Mouse (Mus musculus) frontal cortex, postnatal 14 days (tissue): ENCODE measurements at regions not wholly inside any gene's neighbourhood (a gene's known extent, or its start where the extent isn't known, plus 50 kb on each side); places are given as distances from the start of the nearest gene placed in this dataset.

Experiments
- DNase-seq, 2 experiments: peaks; one replicate each; pipeline ENCODE4 v3.0.0; 2022; ENCODE audit warnings: low spot score in 2 of 2

DNA sequence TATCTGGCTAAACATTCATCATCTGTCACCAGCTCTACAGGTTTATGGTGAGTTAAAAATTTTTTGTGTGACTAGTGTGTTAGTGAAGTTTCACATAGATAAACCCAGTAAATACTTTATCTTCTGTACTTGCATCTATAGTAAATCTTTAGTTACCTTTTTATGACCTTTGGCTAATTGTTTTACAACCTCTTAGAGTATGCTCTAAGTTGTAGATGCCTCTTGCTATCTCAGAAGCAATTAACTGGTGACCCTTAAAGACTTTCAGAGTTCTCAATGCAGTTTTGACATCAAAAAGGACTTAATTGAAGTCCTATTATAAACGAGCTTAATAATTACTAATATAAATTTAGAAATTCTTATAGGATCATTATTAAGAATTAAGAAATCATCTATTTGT is 265.6 kb downstream of the Hivep2 start:
- no peak for DNase-seq

DNA sequence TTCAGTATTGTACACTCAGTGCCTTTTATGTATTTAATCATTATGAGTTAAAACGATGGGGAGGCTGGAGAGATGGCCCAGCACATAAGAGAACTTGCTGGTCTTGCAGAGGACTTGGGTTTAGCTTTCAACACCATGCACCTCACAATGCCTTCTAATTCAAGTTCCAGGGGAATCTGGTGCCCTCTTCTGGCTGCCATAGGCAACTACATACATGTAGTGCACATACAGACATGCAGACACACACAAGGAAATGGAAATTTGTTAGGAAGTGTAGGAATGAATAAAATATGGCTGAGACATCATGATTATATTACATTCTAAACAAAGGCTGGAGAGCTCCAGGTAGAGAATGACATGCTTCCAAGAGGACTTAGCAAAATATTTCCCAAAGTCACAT is 251.4 kb downstream of the Hivep2 start:
- no peak for DNase-seq

DNA sequence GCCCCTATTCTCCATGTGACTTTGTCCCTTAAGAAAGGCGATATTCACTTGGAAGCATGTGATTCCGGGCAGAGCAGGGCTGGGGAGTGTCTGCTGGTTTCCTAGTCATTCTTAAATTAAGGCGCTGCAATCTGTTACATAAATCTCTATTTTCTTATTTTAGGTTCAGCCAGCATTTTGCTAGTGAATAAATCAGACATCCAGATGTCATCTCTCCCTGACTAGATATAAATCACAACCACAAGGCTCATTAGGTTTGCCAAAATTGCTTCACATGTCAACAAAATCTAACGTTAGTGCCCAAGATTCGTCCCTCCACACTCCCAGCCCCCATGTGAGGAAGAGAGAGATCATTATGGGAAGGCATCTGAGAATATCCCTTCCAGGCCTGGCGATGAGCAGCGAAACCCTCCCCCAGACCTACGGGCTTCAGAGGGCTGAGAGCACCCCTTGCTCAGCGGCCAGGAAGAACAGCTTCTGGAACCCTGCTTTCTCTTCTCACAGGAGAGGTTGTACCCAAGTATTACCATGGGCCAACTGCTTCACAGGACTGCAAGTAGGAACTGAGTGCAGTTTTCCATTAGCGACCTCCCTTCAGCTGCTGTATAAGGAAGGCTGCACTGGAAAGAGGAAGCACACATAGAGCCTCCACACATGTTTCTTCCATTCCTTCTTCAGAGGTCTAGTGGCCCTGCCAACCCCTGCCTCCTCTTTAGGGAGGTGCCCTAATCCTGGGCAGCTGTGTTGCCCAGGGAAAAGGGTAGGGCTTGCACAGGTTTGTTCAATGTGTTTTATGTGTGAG is 250.5 kb downstream of the Hivep2 start:
- DNase-seq: peak in 1 of 2 experiments; percentile 24

DNA sequence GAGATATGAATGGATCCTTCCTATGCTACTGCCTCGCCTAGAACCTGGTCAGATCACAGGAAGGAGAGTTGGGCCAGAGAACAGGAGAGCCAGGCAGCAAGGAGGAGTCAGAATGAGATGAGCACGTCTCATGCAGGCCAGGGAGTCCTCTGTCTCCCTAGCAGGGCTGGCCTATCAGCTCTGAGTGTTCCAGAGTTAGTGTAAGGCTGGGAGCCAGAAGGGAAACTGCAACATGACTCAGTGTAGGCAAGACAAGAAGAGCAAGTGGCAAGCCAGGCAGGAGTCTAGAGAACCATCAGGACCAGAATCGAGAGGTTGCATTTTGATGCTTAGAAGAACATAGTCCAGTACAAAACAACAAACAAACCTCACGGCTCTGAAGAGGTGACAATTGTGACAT is 249.6 kb downstream of the Hivep2 start:
- DNase-seq: no peak

DNA sequence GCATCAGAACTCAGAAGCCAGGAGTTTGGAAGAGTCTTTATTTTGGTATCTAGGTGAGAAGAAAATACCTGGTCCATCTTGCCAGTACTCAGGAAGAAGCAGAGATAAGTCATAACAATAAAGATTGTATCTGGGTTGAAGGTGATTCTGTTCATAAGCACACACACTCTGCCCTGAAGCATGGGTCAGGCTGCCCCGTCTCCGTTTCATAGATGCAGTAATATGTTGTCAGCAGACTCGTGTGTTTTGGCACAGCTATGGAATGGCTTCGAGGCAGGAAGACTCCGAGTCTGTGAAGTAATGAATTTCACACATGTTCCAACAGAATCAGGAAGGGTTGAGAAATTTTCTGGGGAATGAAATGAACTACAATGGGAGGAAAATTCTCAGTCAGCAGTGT is 247.7 kb downstream of the Hivep2 start:
- DNase-seq: no peak

DNA sequence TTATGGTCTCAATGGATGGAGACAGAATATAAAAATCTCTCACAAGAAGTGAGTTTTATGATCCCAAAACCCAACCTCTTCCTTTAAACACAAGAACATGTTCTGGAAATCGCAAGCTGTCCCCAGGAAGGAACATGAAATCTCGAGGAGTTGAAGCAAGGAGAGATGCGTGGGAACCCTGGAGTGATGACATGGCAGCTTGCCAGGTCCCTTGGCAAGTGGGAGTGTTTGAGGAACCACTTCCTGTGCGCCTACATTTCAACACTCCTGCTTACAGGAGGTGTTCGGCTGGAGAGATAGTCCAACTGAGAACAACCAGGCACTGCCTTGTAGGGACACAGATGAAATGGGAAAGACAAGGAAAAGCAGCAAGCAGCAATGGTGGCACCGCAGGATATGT is 246.1 kb downstream of the Hivep2 start:
- DNase-seq: peak; percentile 67 to 85

DNA sequence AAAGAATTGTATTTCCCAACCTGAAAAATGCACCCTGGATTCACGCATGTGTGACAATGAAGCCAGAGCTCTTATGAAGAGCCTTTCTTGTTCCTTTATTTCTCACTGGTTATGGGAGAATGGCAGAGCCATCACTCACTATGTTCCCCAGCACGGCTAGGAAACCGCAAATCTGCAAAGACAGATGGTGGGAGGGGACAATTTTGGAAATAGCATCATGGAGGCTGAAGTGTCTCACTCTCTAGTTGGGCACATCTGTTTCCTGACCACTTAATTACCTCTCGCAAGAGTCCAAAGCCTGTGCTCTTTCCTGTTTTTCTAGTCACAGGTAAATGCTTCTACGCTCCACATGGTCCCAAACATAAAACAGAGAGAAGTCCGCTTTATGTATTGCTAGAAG is 245.6 kb downstream of the Hivep2 start:
- DNase-seq: no peak

DNA sequence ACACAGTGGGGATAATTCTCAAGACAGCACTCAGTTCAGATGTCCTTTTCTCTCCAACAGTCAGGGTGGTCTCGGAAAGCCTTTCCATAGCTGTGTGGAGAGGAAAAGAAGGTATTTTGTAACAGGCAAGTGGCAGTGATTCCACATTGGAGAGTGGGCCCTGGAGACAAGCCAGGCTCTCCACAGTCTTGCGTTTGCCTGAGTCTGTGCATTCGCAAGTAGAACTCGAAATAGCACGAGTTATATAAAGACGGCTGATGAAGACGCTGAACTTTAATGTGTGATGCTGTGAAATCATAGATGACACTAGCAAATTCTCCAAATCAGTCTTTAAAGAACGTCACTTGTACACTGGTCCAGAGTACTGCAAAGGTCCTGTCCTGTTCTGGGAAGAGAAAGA is 244.6 kb downstream of the Hivep2 start:
- peak; percentile 71 to 77 for DNase-seq

DNA sequence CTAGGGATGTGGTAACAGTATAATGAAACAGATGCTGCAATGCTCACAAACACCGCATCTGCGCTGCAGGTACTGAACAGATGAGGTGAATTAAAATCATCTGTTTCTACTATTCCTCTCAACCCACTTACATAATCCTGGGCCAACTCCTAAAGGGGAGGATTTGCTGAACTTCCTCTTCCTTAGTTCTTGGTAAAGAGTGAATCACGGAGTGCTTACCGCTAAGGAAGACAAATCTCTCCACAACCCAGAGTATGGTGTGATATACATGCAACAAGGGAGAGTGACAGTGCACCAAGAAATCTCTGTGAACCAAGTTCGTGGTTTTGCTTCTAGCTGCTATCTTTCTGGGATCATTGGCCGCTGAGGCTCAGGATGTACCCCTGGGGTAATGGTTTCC is 244.2 kb downstream of the Hivep2 start:
- no peak for DNase-seq

DNA sequence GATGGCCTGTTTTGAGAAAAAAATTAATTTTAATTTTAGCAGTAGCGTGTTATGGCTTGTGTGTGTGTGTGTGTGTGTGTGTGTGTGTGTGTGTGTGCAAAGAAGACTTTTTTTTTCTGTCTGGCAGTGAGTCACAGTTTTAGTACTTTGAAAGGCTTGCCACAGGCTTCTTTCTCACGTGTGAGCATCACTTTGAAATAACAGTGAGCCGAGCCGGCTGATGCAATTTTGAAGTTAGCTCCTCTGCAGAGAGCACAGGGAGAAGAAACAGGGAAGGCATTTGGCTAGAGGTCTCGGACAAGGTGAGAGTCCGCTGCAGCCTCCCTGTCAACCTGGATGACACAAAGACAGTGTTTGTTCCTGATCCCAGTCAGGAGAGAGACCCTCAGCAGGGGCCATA is 242.3 kb downstream of the Hivep2 start:
- no peak for DNase-seq

DNA sequence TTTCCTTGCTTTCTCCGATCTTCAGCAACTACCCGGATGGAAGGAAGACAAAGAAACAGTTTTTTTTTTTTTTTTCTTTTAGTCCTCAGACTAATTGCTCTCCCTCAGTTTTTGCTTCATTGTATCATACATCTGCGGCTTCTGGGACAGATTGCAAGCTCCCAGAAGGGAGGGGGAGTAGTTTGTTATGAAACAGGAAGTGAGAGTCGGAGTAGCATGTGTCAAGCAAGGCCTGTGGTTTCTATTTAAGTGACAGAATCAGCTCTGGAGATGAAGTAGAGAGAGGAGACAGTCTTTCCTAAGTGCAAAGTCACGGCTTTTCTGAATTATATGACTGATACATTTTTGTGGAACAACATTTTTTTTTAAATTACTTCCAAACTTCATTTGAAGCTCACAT is 241.7 kb downstream of the Hivep2 start:
- no peak for DNase-seq

DNA sequence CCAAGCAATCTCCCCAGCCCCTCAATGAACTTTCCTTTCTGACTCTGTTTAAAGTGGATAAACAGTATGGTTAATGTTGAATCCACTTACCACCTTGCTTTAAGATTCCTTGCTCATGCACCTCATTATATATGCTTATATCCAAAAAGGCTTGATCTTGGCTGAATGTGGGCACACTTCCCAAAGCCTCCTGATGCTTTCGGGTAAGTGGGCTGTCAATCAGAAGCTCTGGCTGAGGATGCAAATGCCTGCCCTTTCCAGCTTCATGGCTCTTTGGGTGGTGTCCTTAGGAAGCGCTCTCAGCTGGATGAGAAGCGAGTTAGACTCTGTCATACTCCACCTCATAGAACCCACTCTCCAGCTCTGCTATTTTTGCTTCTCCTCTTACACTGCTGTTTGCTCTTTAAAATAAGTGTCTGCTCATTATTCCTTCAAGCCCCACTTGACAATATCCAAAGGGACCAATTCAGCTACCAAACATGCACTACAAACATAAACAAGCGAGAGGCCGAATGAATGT is 241.2 kb downstream of the Hivep2 start:
- DNase-seq: no peak
